Mouse (Mus musculus) CD4-positive naive resting alpha-beta T cell, adult 76 days (primary cell): ENCODE results near the gene Olfr1168. TPM values are rescaled to one million over a fixed set of nuclear protein-coding genes. Genes with fewer than 3 reads are reported as not detected.

ENCODE experiments used
- total RNA-seq: library from RNA; stranded (reverse); gene quantifications from one replicate; pipeline ENCODE4 v1.2.4, GENCODE M21; 2023

The Olfr1168 gene
- total RNA-seq: not detected

DNA sequence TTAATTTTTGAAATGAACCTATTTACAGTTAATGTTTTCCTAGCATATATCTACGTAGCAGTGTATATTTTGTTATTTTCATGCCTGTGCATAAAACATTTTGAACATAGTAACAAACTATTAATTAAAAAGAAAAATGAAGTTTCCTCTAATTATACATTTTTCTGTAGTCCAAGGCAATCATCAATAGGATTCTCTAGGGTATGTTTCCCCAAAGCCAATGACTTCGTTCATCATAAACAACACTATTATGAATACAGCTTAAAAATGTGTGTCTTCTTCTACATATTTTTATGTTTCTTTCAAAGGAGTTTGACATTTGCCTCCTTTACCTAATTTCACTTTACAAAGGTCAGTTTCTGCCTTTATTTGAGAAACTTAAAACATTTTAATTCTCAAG lies at the start of gene Olfr1168:
Olfr1168 (plus strand) TSS at position 301 of the 400 bp plus-strand sequence.

DNA sequence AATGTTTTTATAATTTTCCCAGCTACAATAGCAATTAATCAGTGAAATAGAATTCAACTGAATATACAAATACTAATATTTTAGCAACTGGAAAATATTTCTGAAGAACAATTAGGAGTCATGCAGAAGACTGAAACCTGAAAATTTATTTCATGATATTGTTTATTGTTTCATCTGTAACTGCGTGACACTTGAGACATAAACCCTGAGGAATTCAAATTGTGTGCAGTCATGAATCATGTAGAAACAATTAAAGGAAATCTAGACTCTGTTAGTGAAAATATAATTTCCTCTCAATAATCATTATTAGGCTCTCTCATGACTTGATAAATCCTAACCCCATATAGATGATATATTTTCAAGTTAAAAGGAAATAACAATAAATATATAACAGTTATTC lies 26.6 kb upstream of the Olfr1168 start, which contains the start of gene Olfr1167:
Olfr1167 (minus strand) TSS at position 101 of the 400 bp plus-strand sequence.

DNA sequence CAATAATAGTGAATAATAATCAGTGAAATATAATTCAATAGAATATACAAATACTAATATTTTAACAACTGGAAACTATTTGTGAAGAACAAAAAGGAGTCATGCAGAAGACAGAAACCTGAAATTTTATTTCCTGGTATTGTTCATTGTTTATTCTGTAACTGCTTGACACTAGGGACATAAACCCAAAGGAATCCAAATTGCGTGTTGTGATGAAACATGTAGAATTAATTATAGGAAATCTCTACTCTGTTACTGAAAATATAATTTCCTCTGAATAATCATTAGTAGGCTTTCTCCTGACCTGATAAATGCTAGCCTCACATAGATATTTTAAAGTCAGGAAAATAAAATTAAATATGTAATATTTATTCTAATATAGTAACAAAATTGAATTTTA lies 46.6 kb downstream of the Olfr1168 start, which contains the start of gene Olfr1170:
Olfr1170 (minus strand) TSS at position 101 of the 400 bp plus-strand sequence.

Other genes with a start within 250 kb of the Olfr1168 start
- not detected for gene Olfr1155, start 236.7 kb upstream of the Olfr1168 start, total RNA-seq
- gene Olfr1156, start 228.8 kb upstream of the Olfr1168 start, total RNA-seq: not detected
- gene Olfr1157, start 213.6 kb upstream of the Olfr1168 start, total RNA-seq: not detected
- gene Olfr74, start 207.2 kb upstream of the Olfr1168 start, total RNA-seq: not detected
- not detected for gene Olfr1158, start 191.8 kb upstream of the Olfr1168 start, total RNA-seq
- not detected for gene Olfr1160, start 173.6 kb upstream of the Olfr1168 start, total RNA-seq
- gene Olfr1161, start 159.1 kb upstream of the Olfr1168 start, total RNA-seq: not detected
- gene Olfr73, start 144.2 kb upstream of the Olfr1168 start, total RNA-seq: not detected
- gene Olfr1162, start 130.8 kb upstream of the Olfr1168 start, total RNA-seq: not detected
- gene Olfr1163, start 110.0 kb upstream of the Olfr1168 start, total RNA-seq: not detected
- not detected for gene Olfr1164, start 87.9 kb upstream of the Olfr1168 start, total RNA-seq
- gene Olfr1166, start 53.6 kb upstream of the Olfr1168 start, total RNA-seq: not detected
- gene Olfr1167, start 26.7 kb upstream of the Olfr1168 start, total RNA-seq: not detected
- gene Olfr1170, start 46.5 kb downstream of the Olfr1168 start, total RNA-seq: not detected
- gene Olfr1173, start 98.0 kb downstream of the Olfr1168 start, total RNA-seq: not detected
- not detected for gene Olfr1174-ps, start 133.3 kb downstream of the Olfr1168 start, total RNA-seq
- not detected for gene Olfr1175-ps, start 145.3 kb downstream of the Olfr1168 start, total RNA-seq
- not detected for gene Olfr1176, start 154.8 kb downstream of the Olfr1168 start, total RNA-seq
- gene Olfr1177-ps, start 164.6 kb downstream of the Olfr1168 start, total RNA-seq: not detected
- gene Olfr1178, start 205.2 kb downstream of the Olfr1168 start, total RNA-seq: not detected
- not detected for gene Olfr1179, start 224.6 kb downstream of the Olfr1168 start, total RNA-seq
- gene Olfr1180, start 237.3 kb downstream of the Olfr1168 start, total RNA-seq: not detected
- not detected for gene Olfr1181, start 244.3 kb downstream of the Olfr1168 start, total RNA-seq